Mouse (Mus musculus): ENCODE results near the gene 3110082I17Rik. TPM values are rescaled to one million over a fixed set of nuclear protein-coding genes. Genes with fewer than 3 reads are reported as not detected.

The 3110082I17Rik gene
- polyA plus RNA-seq, 1 experiment from 2014 or later = 22.4 TPM

DNA sequence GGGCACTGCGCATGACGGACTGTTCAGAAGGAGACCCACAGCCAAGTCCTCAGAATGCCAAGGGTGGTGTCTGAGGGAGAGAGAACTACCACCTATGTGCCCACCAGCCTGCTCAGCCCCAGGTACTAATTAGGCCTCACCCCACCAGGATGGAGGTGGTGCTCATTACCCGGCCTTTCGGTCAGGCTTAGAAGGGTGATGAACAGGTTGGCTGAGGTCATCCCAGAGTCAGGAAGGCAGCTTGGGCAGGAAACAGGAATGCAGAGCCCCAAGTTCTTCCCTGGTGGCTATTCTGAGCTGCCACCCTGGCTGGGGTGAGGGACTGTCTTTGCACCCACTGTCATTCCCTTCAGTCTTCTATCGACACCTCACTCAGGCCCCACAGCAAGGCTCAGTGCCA lies 74.3 kb downstream of the 3110082I17Rik start:
- H3K27me3 ChIP-seq (replicated peaks) = no peaks in the 10 kb centered on the region
- no peak for ATAC-seq (ENCODE audit: extremely low read depth, insufficient number of reproducible peaks, low FRiP score, low TSS enrichment)
- 93% methylated on average over 5 of the region's 5 CpGs for WGBS
- no peaks in the 10 kb centered on the region for H3K9me3 ChIP-seq
- no peak overlapping the region for H3K4me3 ChIP-seq
- H3K9ac ChIP-seq = peak overlapping the region; percentile 57; the same call in 1 of the 2 replicates
- peaks cover 91% of the 10 kb centered on the region for H3K4me1 ChIP-seq
- H3K36me3 ChIP-seq = no peaks in the 10 kb centered on the region; the same call in 1 of the 2 replicates
- peak overlapping the region; percentile 24 for H3K4me2 ChIP-seq
- H3K27ac ChIP-seq (replicated peaks) = no peak overlapping the region

DNA sequence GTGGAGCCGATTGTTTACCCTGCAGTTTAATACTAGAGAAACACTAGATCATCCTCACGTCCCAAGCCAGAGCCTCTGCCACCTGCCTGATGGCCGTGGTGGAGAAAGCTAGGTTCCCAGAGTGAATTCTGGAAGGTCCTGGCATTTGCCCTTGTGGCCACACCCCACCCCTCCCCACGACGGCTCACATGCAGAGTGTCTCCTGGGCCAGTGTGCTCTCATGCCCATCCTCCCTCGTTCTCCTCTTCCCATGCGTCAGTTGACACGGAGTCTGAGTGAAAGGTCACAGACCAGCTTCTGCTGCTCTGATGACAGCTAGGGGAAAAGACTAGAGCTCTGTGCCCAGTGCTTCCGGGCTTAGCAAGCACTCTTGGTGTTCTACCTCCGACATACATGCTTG lies 75.8 kb downstream of the 3110082I17Rik start:
- Histone ChIP-seq H3K4me3 (no peak overlapping the region; the same call in 1 of the 2 replicates), H3K27ac (replicated peaks) (peak overlapping the region; percentile 96), H3K27me3 (replicated peaks) (no peaks in the 10 kb centered on the region), H3K36me3 (no peaks in the 10 kb centered on the region; the same call in 1 of the 2 replicates), H3K9me3 (no peaks in the 10 kb centered on the region), H3K4me2 (peak overlapping the region; percentile 78), H3K4me1 (peaks cover 88% of the 10 kb centered on the region), H3K9ac (peak overlapping the region; percentile 38)
- 19% methylated on average over 10 of the region's 10 CpGs for WGBS
- ATAC-seq (ENCODE audit: extremely low read depth, insufficient number of reproducible peaks, low FRiP score, low TSS enrichment) = no peak

DNA sequence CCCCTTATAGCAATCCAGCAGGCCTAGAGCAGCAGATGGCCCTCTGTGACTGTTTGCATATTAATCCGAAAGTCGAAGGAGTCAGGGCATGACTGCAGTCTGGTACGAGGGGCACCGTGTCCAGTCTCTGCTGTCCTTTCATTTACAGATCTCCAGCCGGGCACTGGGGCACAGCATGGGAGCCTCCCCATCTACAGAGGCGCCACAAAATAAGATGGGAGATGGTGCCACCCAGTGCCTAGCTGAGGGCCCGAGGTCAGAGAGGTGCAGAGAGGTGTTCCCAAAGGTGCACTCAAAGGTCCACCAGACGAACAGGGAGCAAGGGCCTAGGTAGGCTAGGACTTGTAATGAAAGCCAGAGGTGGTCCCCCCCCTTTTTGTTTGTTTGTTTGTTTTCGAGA lies 77.1 kb downstream of the 3110082I17Rik start:
- Histone ChIP-seq H3K9ac (peak overlapping the region; percentile 88), H3K4me3 (peak overlapping the region; percentile 73)
- ATAC-seq (ENCODE audit: extremely low read depth, insufficient number of reproducible peaks, low FRiP score, low TSS enrichment) = no peak

DNA sequence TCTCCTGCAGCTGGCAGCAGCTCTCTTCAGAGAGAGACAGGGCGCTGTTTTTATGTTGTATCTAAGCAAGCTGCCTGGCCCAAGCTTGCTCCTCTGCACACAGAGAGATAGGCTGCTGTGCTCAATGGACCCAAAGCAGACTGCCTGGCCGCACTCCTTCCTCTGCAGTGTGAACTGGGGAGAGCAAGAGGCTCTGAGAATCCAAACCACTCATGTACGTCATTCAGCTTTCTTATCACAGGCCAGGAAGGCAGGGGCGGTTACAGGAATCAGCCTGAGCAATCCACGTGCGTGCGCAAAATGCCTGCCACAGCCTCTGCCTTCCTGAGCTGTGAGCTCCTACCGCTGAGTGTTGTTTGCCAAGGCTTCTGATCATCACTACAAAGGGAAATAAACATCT lies 77.6 kb downstream of the 3110082I17Rik start:
- H3K4me1 ChIP-seq = peaks cover 88% of the 10 kb centered on the region
- ATAC-seq (ENCODE audit: extremely low read depth, insufficient number of reproducible peaks, low FRiP score, low TSS enrichment) = peak; percentile 3; the same call in 1 of the 2 replicates

More for the DNA sequence above, 77.1 kb downstream of the 3110082I17Rik start:
- Histone ChIP-seq H3K27ac (replicated peaks) (peak overlapping the region; percentile 96), H3K36me3 (no peaks in the 10 kb centered on the region; the same call in 1 of the 2 replicates), H3K9me3 (no peaks in the 10 kb centered on the region), H3K27me3 (replicated peaks) (no peaks in the 10 kb centered on the region), H3K4me1 (peaks cover 88% of the 10 kb centered on the region), H3K4me2 (peak overlapping the region; percentile 78)
- WGBS = 64% methylated on average over 9 of the region's 9 CpGs

DNA sequence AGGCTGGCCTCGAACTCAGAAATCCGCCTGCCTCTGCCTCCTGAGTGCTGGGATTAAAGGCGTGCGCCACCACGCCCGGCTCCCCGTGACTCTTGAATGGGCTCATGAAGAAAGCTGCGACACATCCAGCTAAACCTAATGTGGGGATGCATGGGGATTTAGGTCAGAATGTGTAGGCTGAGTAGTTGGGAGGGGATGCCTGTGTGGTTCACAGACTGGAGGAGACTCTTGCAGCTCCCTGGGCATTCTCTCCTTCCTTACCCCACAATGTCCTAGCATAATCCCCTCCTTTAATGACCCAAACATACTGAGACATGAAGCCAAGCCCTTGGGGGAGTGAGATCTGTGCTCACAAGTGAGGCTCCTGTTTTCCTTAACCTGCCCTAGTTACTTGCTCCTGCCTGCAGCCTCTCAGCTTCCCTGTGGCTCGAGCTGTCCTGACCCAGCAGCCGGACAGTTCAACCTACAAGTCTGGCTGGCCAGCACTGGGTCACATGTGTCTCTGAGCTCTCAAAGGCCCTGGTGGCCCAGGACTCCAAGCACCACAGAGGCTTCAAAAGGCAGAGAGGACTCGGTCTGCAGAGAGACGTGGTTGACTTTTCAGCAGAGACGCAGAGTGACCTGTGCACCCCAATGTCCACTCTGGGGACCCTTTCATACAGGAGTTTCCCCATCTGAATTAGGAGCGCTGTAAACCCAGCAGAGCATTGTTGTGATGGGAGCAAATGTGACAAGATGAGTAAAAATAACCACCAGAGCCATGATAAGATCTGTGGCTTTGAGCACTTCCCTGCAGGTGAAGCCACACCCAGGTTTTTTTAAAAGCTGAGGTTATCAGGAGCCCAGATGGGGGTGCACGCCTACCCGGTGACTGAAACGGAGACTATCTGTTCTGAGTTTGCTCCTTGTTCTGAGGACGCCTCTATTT lies 78.5 kb downstream of the 3110082I17Rik start:
- Histone ChIP-seq H3K27ac (replicated peaks) (peak overlapping the region; percentile 96), H3K4me3 (peak overlapping the region; percentile 73), H3K36me3 (no peaks in the 10 kb centered on the region; the same call in 1 of the 2 replicates), H3K9ac (peak overlapping the region; percentile 88), H3K9me3 (no peaks in the 10 kb centered on the region), H3K27me3 (replicated peaks) (no peaks in the 10 kb centered on the region), H3K4me2 (peak overlapping the region; percentile 78), H3K4me1 (peaks cover 90% of the 10 kb centered on the region)
- no peak for ATAC-seq (ENCODE audit: extremely low read depth, insufficient number of reproducible peaks, low FRiP score, low TSS enrichment)
- 51% methylated on average over 18 of the region's 18 CpGs for WGBS

More for the DNA sequence above, 77.6 kb downstream of the 3110082I17Rik start:
- Histone ChIP-seq H3K36me3 (no peaks in the 10 kb centered on the region; the same call in 1 of the 2 replicates), H3K4me3 (peak overlapping the region; percentile 73), H3K27me3 (replicated peaks) (no peaks in the 10 kb centered on the region), H3K27ac (replicated peaks) (peak overlapping the region; percentile 96), H3K4me2 (peak overlapping the region; percentile 78), H3K9ac (peak overlapping the region; percentile 88), H3K9me3 (no peaks in the 10 kb centered on the region)
- 6% methylated on average over 8 of the region's 8 CpGs for WGBS

DNA sequence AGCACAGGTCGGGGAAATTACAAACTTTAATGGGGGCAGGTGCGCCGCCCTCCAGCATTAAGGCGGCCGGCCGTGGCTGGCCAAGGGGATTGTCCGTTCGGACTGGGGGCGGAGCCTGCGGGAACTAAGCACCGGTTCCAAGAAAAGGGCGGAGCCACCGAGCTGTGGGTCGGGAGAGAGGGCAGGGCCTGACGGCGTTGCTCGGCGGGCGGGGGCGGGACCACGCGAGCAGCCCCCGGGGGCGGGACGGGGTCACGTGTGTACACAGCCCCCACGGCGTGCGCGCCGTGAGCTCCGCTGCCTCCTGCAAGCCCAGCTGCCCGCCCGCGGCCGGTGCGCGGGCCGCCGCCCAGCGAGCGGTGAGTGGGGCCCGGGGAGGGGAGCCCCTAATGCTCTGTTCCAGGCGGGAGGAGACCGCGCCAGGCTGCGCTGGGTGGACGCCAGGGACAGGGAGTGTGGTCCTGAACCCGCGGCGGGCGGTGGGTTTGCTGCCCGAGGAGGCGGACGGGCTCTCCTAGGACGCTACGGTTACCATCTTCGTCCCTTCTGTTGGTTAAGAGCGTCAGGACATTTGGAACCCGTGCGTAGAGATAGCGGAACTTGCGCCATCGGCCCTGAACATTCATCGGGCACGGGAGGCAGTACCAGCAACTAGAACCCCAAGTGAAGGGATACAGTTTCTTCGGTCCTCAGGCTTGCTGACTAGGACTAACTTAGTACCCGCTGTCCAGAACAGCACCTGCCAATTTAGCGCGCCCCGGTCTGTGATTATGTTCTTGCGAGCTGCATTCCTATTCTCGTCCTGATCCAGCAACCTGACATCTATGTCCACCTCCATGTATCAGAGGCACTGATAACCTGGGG lies 79.7 kb downstream of the 3110082I17Rik start:
- ATAC-seq (ENCODE audit: extremely low read depth, insufficient number of reproducible peaks, low FRiP score, low TSS enrichment) = peak; percentile 83
- Histone ChIP-seq H3K27me3 (replicated peaks) (no peaks in the 10 kb centered on the region), H3K36me3 (no peaks in the 10 kb centered on the region; the same call in 1 of the 2 replicates), H3K9ac (peak overlapping the region; percentile 88), H3K27ac (replicated peaks) (peak overlapping the region; percentile 96), H3K4me2 (peak overlapping the region; percentile 78), H3K4me1 (peaks cover 95% of the 10 kb centered on the region), H3K9me3 (no peaks in the 10 kb centered on the region), H3K4me3 (peak overlapping the region; percentile 73)
- WGBS = 1% methylated on average over 72 of the region's 73 CpGs

DNA sequence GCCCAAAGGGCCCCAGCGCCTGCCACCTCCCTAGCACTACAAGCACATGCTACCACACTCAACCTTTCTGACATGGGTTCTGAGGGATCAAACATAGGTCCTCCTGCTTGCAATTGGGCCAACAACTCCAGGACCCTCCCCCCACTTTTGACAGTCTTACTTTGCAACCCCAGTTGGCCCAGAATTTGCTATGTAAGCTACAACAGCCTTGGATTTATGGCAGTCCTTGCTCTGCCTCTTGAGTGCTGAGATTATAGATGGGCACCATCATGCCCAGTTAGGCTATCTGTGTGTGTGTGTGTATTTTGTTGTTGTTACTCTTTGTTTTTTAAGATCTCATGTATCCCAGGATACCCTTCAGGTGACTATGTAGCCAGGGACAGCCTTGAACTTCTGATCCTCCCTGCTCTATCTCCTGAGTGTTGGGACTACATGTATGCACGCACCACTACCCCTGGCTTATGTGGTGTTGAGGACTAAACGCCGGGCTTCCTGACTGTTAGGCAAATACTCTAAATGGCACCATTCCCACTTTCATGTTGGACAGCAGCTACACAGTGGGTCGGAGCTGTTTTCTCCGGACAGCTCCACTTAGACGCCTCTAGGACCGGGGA lies 80.4 kb downstream of the 3110082I17Rik start:
- peak; percentile 0; the same call in 1 of the 2 replicates for ATAC-seq (ENCODE audit: extremely low read depth, insufficient number of reproducible peaks, low FRiP score, low TSS enrichment)
- no peaks in the 10 kb centered on the region for H3K36me3 ChIP-seq
- peak overlapping the region; percentile 96 for H3K27ac ChIP-seq (replicated peaks)
- H3K9me3 ChIP-seq = no peaks in the 10 kb centered on the region
- H3K27me3 ChIP-seq (replicated peaks) = no peaks in the 10 kb centered on the region
- peak overlapping the region; percentile 78 for H3K4me2 ChIP-seq
- peaks cover 90% of the 10 kb centered on the region for H3K4me1 ChIP-seq
- H3K9ac ChIP-seq = peak overlapping the region; percentile 88
- WGBS = 18% methylated on average over 8 of the region's 8 CpGs
- peak overlapping the region; percentile 73 for H3K4me3 ChIP-seq

DNA sequence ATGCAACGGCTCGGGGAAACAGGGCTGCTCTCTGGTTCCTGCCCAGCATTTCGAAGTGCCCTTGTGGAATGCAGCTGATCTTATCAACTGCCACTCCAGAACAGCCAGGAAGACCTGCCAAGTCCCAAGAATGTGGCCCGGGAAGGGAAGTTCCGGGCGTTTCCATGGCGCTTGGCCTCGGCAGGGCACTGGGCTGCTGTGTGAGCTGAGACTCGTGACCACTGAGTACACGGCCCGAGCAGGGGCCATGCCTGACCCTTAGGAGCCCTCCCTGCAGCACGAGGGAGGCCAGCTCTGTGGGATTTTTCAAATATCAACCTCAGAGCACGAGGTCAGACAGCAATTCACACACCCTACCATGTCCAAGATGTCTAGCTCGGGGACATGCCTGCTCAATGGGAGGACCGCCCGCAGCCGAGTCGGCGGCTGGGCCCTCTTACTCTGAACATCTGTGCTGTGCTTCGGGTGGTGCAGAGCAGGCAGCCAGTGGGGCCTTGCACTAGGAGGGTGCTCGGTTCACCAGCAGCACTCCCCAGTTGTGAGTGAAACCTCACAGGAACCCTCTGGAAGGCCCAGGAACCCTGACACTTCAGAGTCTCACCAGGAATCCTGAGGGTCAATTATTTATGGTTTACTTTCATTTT lies 81.2 kb downstream of the 3110082I17Rik start:
- H3K27ac ChIP-seq (replicated peaks) = peak overlapping the region; percentile 96
- H3K36me3 ChIP-seq = no peaks in the 10 kb centered on the region
- no peak for ATAC-seq (ENCODE audit: extremely low read depth, insufficient number of reproducible peaks, low FRiP score, low TSS enrichment)
- no peaks in the 10 kb centered on the region for H3K9me3 ChIP-seq
- 18% methylated on average over 21 of the region's 21 CpGs for WGBS
- H3K4me3 ChIP-seq = peak overlapping the region; percentile 6
- H3K4me1 ChIP-seq = peaks cover 82% of the 10 kb centered on the region
- H3K9ac ChIP-seq = peak overlapping the region; percentile 88
- H3K27me3 ChIP-seq (replicated peaks) = no peaks in the 10 kb centered on the region
- H3K4me2 ChIP-seq = peak overlapping the region; percentile 78

DNA sequence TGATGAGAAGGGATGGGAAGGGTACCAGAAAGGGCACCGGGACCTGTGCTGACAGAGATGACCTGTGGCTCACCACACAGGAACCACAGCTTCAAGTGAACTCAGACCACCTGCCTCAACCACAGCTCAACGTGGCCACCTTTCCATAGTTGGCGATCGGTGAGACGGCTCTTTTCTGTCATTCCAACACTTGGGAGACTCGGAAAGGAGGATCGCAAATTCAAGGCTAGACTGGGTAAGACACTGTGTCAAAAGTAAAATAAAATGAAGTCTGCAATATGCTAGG lies 82.1 kb downstream of the 3110082I17Rik start:
- peak overlapping the region; percentile 96 for H3K27ac ChIP-seq (replicated peaks)
- H3K4me3 ChIP-seq = no peak overlapping the region
- H3K4me2 ChIP-seq = peak overlapping the region; percentile 78
- no peaks in the 10 kb centered on the region for H3K27me3 ChIP-seq (replicated peaks)
- peak overlapping the region; percentile 88 for H3K9ac ChIP-seq
- ATAC-seq (ENCODE audit: extremely low read depth, insufficient number of reproducible peaks, low FRiP score, low TSS enrichment) = no peak
- peaks cover 73% of the 10 kb centered on the region for H3K4me1 ChIP-seq
- no peaks in the 10 kb centered on the region for H3K9me3 ChIP-seq
- H3K36me3 ChIP-seq = no peaks in the 10 kb centered on the region
- 72% methylated on average over 7 of the region's 7 CpGs for WGBS

DNA sequence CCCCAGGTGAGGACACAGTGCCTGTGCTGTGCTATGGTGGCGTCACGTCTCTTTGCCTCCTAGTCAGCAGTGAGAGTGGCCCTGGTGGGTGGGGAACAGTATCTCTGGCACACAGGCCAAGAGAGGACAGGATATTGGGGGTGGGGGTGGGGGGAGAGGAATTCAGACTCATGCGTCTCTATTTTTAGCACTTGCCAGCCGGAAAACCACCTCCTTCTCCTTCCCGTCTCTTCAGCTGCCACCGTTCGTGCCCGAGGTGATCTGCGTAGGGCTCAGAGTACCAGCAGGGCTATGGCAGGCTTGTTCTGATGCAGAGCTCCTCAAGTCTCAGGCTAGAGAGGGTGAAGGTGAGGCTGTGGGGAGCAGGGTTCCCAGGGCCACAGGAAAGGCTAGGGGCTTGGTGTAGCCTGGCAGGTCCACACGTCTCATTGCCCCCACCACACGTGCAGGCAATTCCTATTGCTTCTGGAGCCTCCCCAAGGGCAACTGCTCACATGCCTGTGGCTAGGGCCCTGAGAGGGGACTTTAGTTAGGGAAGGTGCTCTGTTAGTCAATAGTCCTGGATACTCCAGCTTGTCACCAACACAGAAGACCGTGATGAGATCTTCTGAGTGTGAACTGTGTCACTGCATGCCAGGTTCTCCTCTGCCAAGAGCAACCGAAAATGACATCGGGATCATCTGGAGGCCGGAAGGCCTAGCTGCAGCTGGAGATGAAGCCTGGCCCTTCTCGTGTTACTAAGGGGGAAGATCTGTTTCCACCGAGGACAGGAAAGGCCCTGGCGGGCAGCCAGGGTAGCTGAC lies 82.7 kb downstream of the 3110082I17Rik start, which contains the start of gene Gpr146:
Gene Gpr146 (plus strand): TSS at position 230 of the 803 bp plus-strand sequence.
- Histone ChIP-seq H3K27ac (replicated peaks) (peak within 1 kb of the TSS; percentile 96), H3K27me3 (replicated peaks) (no peaks in the 10 kb centered on the region), H3K9me3 (no peaks in the 10 kb centered on the region), H3K4me1 (peaks cover 72% of the 10 kb centered on the region), H3K36me3 (no peaks in the 10 kb centered on the region), H3K9ac (peak within 1 kb of the TSS; percentile 88), H3K4me3 (peak within 1 kb of the TSS; percentile 28), H3K4me2 (peak within 1 kb of the TSS; percentile 78)
- 16% methylated on average over 18 of the region's 18 CpGs for WGBS
- no peak for ATAC-seq (ENCODE audit: extremely low read depth, insufficient number of reproducible peaks, low FRiP score, low TSS enrichment)
